Mouse (Mus musculus) lung, postnatal 25 days (tissue): ENCODE results near the gene Trpc7.
A peak's percentile ranks its signal among the peaks of the same experiment; 100 is the strongest.

Experiments used
- DNase-seq: peaks from one replicate; pipeline ENCODE4 v3.0.0; 2022; ENCODE audit warnings: low spot score

Trpc7 gene

DNA sequence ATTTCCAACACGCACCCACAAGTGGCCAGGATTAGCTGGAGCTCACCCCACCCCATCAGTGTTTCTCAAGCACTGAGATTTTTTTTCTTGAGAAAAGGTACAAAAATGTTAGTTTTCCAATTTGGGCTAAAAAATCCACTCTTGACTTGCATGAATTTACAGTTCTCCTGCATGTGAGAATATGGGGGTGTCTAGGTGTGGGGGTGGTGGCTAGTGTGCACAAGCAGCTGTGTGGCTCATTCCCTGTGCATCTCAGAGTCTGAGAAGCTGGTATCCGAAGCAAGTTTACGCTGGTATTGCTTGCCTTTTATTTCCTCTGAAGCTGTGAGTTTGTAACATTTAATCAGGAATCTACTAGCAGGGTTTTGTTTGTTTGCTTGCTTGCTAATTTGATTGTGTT lies 105.1 kb downstream of the Trpc7 start:
- DNase-seq = no peak

- DNase-seq = no peak
These were observed 113.2 kb downstream of the Trpc7 start for GRCm38 (mm10) chr13:56782621-56783020.

GRCm38 (mm10) chr13:56781697-56782096 lies 114.1 kb downstream of the Trpc7 start:
- DNase-seq = no peak

DNA sequence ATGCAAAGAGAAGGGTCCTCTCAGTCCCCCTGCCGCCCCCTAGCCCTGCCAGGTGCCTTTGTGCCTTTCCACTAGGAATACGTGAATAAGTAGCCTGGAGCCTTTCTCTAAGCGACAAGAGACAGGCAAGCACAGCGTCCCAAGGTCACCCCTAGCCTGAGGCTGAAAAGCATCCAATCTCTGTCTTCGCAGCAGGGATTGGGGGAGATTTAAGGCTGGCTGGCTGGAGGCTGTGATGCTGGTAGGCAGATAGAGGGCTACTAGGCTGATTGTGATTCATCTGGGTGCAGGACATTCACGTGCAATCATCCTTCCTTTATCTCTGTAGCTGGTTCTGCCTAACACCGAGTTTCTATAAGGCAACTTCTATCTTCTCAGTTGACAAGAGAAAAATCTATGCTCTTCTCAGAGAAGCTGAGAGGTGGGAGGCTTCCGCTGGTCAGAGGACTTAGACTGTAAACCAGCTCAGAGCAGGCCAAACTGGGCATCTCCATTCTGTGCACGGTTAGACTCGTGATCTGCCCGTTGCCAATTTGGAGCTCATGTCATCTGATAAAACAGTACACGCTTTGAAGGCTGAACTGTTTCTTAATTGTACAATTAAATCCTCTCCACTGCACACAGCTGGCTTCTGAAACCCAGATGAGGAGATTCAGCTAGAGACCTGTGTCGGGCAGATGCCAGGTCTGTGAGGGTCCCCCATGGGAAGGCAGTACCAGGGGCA lies 114.9 kb downstream of the Trpc7 start:
- DNase-seq = no peak

DNA sequence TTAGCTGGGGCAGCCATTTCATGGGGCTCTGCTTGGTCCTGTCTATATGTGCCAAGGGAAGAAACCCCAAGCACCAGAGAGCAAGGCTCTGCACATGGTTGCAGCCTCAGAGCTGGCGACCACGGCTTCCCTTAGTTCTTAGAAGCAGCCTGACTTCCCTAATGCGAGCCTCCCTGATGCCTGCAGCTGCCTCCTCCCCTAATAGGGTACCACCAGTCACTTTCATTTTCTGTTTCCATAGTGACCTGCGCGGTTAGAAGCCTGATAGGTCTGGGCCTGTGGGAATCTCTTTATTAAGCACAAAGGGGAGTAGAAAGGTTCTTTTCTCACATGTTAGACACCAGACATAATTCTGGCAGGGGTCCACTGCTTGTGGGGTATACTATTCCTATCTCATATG lies 121.5 kb downstream of the Trpc7 start:
- DNase-seq = no peak

DNA sequence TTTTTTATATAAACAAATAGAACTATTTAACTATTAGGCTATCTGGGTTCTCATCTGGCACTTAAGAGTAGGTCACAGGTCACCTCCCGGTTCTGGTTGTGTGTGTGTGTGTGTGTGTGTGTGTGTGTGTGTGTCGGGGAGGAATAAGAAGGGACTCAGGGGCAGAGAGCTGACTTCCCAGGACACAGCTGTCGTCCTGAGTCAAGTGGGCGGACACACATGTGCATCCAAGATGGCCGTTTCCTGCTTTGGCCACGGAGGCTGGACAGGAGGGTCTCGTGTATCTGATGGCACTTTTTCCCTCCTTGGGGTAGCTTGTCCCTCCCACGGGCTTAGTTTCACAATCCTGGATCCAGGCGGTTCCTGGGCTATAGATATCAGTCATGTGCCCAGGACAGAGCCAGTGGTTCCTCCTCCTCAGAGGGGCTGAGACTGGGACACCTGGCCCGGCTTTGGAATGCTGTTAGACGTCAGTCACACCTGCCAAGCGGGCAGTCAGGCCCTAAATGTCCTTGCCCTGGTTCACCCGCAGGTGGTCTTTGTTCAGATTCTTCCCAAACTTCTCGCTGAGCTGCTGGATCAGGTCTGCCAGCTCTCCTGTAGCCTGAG lies 122.4 kb downstream of the Trpc7 start:
- DNase-seq = no peak

- no peak for DNase-seq
These were observed 123.2 kb downstream of the Trpc7 start for GRCm38 (mm10) chr13:56772592-56772991.

GRCm38 (mm10) chr13:56770786-56771185 lies 125.0 kb downstream of the Trpc7 start:
- DNase-seq = no peak

GRCm38 (mm10) chr13:56770136-56770578 lies 125.6 kb downstream of the Trpc7 start:
- DNase-seq = no peak

- no peak for DNase-seq
These were observed 126.4 kb downstream of the Trpc7 start for GRCm38 (mm10) chr13:56769431-56769830.

DNA sequence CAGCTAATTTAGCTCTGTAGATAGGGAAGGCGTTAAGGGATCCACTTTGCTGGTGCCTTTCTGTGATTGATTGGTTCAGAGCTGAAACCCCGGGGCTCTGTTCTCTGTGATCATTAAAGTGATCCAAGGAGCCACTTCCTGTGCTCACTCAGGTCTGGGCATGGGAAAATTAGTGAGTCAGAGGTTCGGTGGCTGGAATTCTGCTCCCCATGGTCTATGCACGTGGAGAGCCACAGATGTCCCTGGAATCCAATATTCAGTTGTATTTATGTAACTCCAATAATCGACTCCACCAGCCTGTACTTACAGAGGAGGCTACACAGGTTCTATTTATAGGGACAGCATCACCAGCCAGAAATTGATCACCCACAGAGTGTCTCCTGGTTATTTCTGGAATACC lies 129.6 kb downstream of the Trpc7 start:
- DNase-seq = no peak

DNA sequence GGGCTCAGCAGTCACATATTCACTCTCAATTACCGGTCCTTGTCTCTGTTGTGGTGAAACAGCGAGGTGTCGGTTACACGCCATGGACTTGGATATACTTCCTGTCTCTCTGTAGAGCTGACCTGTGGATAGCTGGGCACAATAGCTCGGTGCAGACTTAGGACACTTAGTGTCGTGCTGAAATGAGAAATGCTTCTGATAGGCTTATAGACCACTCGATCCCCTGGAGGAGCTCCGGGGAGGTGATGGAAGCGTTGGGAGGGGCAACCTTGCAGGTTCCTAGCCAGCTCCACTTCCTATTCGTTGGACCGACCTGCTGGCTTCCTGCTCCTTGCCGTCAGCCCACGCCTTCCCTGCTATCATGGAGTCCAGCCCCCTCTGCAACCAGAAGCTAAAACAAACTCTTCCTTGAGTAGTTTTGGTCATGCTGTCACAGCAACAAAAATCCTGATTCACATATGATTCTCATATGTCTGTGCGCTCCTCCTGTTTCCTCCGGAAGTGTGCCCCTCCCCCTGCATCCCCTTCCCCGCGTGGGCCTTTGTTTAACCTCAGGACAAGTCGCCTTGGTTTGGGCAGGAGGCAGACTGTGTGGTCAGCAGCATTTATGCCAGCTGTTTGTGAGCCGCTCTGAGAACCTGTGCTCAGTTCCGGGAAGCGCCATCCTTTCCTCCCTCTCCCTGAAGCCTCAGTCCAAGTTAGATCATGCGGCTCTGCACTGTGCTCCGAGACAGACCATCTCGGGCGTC lies 130.3 kb downstream of the Trpc7 start:
- no peak for DNase-seq

GRCm38 (mm10) chr13:56762446-56763229 lies 133.2 kb downstream of the Trpc7 start:
- no peak for DNase-seq

- DNase-seq = peak; percentile 79
These were observed 137.3 kb downstream of the Trpc7 start for GRCm38 (mm10) chr13:56758492-56758891.

GRCm38 (mm10) chr13:56757201-56757600 lies 138.6 kb downstream of the Trpc7 start:
- no peak for DNase-seq

DNA sequence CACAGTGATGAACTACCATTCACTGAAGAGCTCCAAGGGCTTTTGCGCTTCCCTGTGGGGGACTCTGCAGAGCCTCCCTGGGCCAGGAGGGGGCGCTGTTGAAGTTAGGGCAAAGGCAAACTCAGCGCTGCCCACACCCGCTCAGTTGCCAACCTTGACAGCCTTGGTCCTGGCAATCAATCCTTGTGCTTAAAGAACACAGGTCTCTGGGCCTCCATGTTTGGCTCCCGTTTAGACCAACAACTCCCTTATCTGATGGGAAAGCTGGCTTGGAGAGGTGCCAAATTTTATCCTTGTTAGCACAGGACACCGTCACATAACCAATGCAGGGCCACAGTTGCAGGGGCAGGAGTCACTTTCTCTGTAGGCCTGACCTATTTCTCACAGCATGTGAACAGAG lies 139.9 kb downstream of the Trpc7 start:
- DNase-seq = peak; percentile 29

GRCm38 (mm10) chr13:56753192-56753951 lies 142.4 kb downstream of the Trpc7 start, which contains the start of gene Gm45623:
TSS of gene Gm45623 (minus strand) at chr13:56753827.
- no peak for DNase-seq

DNA sequence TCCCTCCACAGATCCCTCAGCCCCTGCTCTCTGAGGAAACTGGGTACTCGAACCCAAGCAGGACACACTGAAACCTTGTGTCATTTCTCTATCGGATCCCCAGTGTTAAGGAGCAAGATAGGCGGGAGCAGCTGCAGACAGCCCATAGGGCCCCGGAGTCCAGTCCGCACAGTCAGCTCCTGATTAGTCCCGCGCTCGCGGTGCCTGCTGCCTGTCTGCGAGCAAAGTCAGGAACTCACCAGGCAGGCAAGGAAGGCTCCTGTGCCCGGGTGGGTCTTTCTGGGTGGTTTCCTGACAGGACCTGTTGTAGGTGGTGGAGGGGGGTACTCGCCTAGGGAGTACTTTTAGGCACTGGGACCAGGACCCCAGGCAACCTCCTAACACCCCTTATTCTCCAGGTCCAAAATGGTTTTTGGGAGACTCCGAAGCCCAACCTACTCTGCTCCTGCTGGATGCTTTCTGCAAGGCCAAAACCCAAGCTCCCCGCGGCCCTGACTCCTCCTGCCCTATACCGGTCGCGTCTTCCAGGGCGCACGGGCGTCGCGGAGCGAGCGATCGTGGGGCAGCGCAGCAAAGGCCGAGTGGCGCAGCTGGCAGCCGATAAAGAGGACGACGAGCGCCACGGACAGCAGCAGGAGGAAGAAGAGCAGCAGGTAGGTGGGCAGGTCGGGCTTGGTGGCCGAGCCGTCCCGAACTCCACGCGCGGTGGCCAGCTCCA lies 143.2 kb downstream of the Trpc7 start:
- no peak for DNase-seq

DNA sequence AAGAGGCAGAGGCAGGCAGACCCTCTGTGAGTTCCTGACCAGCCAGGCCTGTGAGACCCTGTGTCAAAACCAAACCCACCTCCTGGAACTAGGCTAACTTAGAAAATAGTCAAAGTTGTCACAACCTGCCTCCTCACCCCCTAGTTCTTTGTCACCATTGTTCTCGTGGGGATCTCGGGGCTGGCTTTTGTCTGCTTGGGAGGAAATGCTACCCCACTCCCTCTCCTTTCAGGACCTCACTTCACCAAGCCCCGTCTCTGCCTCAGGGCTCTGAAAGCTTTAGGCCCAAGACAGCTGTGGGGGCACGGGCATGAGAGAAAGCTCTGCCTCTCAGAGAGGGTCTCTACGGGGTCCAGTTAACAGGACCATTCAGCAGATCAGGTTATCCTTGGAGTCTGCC lies 144.0 kb downstream of the Trpc7 start:
- no peak for DNase-seq

DNA sequence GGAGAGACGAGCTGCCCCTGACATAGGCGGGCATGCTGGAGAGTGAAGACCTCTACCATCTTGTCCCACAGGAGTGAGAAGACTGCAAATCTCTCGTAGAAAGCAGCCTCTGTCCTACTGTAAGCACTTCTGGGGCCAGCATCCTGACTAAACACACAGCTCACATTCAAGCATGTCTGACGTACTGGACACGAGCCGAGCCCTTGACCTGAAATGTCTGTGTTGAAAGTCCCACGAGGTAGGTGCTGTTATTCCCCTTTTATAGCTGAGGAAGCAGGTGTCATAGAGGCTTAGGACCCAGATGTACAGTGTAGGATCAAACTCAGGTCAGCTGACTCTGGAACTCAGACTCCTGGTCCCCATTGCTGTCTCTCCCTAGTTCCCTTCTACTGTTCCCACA lies 146.4 kb downstream of the Trpc7 start:
- peak; percentile 34 for DNase-seq

DNA sequence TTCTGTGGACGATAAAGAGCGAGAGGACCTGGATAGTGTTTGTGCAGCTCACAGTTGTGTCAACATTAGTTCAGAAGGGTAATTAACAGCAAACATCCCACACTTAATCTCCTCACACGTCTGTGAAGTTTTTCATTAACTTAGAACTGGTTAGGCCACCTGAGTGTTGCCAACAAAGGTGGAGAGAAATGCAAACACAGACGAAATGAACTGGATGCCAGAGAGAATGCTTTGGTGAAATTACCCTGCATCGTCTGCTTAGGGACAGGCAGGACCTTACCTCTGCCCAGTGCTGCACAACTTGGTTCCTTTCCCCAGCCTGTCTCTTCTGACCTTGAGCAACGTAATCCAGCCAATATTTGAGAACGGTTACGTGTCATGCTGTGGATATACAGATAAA lies 148.2 kb downstream of the Trpc7 start:
- peak; percentile 62 for DNase-seq
